Mouse (Mus musculus) liver, embryonic 16.5 days (tissue): ENCODE results near the gene Gm42906. TPM values are rescaled to one million over a fixed set of nuclear protein-coding genes. Genes with fewer than 3 reads are reported as not detected.

Experiments used
- ATAC-seq: fragments of 200-750 bp; cut with Nextera tagmentation; 2 replicates; pipeline ENCODE4 v1.8.0; 2017; ENCODE audit warnings: low read depth, mild to moderate bottlenecking, moderate number of reproducible peaks, moderate library complexity
- H3K27ac ChIP-seq: fragments of 300-500 bp; sonication (generic); 2 replicates; pipeline ENCODE4 v1.5.1; 2014; ENCODE audit warnings: mild to moderate bottlenecking, low read length
- H3K27me3 ChIP-seq: fragments of 300-500 bp; sonication (generic); 2 replicates; pipeline ENCODE4 v1.6.1; 2014; ENCODE audit warnings: low read depth, low read length, mixed read lengths; ENCODE audit not compliant: control insufficient read depth, insufficient read depth
- H3K36me3 ChIP-seq: fragments of 300-500 bp; sonication (generic); 2 replicates; pipeline ENCODE4 v1.6.1; 2014; ENCODE audit warnings: mild to moderate bottlenecking; ENCODE audit not compliant: control insufficient read depth, insufficient read depth
- H3K4me1 ChIP-seq: fragments of 300-500 bp; sonication (generic); 2 replicates; pipeline ENCODE4 v1.6.1; 2014; ENCODE audit warnings: low read depth, low read length, mixed read lengths; ENCODE audit not compliant: control insufficient read depth
- H3K4me2 ChIP-seq: fragments of 300-500 bp; sonication (generic); 2 replicates; pipeline ENCODE4 v1.6.1; 2014; ENCODE audit warnings: low read depth, low read length, mixed read lengths
- H3K4me3 ChIP-seq: fragments of 300-500 bp; sonication (generic); 2 replicates; pipeline ENCODE4 v1.5.1; 2014; ENCODE audit warnings: low read depth, mild to moderate bottlenecking, low read length
- H3K9ac ChIP-seq: fragments of 300-500 bp; sonication (generic); 2 replicates; pipeline ENCODE4 v1.6.1; 2014; ENCODE audit warnings: low read depth, low read length
- H3K9me3 ChIP-seq: fragments of 300-500 bp; sonication (generic); replicated peaks from 2 replicates; pipeline ENCODE4 v1.6.1; 2016; ENCODE audit warnings: low read length; ENCODE audit not compliant: control insufficient read depth
- WGBS: fragments of 180-500 bp; shearing (Covaris S2); extraction: QIAGEN DNeasy Blood & Tissue Kit; methylation state at CpG from one replicate; pipeline ENCODE4 v1.1.7; 2014; ENCODE audit not compliant: insufficient replicate concordance; 5-methylcytosine and 5-hydroxymethylcytosine counted together
- polyA plus RNA-seq: library from polyadenylated mRNA; unstranded; fragments of >200 nt; fragmentation: Nextera tagmentation; extraction: Ambion mirVana; gene quantifications from 2 replicates; pipeline ENCODE4 v1.2.1, GENCODE M21; 2015

Gm42906 gene
- polyA plus RNA-seq, 1 experiment from 2014 or later, result not detected

DNA sequence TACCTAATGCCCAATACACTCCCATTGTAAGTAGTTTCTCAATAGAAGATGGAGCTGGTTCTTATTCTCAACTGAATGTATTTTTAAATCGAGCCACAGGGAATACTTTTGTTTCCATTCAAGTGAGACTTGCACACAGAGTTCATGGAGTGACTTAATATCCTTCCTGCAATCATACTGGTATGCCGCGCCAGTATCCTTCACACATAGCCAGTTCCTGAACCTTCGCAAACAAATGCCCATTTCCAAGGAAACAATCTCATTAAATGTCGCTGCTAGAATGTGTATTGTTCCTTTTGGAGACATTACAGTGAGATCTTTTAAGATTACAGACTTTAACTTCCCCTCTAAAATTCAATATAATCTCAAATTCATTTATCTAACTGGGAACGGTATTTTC is 239.3 kb downstream of the Gm42906 start:
- 59% methylated on average over 6 of the region's 6 CpGs for WGBS
- Histone ChIP-seq H3K4me2 (0 out of 2 replicates have a peak overlapping the region, but pooled peaks have one; percentile 62), H3K27me3 (peaks cover 3% of the 10 kb centered on the region; the same call in 1 of the 2 replicates), H3K4me1 (no peaks in the 10 kb centered on the region; the same call in 1 of the 2 replicates), H3K36me3 (no peaks in the 10 kb centered on the region), H3K27ac (no peak overlapping the region), H3K9me3 (no peaks in the 10 kb centered on the region), H3K4me3 (no peak overlapping the region), H3K9ac (no peak overlapping the region)
- no peak for ATAC-seq

DNA sequence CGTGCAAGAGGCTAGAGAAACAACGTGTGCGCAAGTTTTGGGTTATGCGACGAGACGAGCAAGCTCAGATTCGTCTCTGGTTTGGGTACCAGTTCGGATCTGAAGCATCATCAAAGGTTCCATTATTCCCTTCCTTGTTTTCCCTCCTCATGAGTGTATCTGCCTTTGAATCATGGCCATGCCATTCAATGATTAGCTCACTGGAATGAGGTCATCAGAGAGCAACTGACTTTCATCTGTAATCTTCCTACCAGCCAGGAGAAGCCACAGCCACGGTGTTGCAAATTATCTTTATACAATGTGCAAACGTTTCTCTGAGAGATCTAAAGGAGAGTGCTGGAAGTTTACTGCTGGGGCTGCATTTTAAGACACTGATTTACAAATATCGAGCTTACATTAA is 240.6 kb downstream of the Gm42906 start:
- H3K27ac ChIP-seq, result no peak overlapping the region
- no peaks in the 10 kb centered on the region for H3K9me3 ChIP-seq
- no peaks in the 10 kb centered on the region; the same call in 1 of the 2 replicates for H3K4me1 ChIP-seq
- H3K4me2 ChIP-seq, result no peak overlapping the region
- H3K9ac ChIP-seq, result no peak overlapping the region
- no peak overlapping the region for H3K4me3 ChIP-seq
- ATAC-seq, result no peak
- 59% methylated on average over 11 of the region's 11 CpGs for WGBS
- peaks cover 3% of the 10 kb centered on the region; the same call in 1 of the 2 replicates for H3K27me3 ChIP-seq
- no peaks in the 10 kb centered on the region for H3K36me3 ChIP-seq

DNA sequence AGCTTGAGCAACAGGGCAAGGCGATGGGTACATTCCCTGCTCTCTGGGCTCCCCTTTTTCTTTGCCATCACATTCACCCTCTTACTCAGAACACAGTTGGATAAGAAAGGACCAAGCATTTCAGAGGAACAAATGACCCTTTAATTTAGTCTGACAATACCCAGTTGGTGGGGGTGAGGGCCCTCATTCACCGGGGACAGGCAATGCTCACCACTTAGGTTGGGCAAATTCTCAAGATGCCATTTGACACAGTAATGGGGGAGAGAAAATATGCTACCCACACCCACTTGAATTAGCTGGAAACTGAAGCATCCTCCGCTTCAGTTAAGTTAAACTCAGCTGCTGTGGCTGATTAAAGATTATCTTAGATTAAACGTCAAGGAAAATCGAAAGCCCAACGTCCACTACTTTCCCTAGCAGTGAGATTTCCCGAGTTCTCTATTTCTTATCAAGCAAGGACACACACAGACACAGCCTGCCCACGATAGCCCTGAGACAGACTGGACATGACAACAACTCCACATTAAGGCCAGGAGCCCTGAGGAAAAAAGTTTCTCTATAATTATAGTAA is 242.6 kb downstream of the Gm42906 start:
- Histone ChIP-seq H3K9ac (no peak overlapping the region), H3K9me3 (no peaks in the 10 kb centered on the region), H3K4me3 (no peak overlapping the region), H3K4me2 (no peak overlapping the region), H3K36me3 (no peaks in the 10 kb centered on the region), H3K27me3 (peaks cover 3% of the 10 kb centered on the region; the same call in 1 of the 2 replicates), H3K4me1 (no peaks in the 10 kb centered on the region; the same call in 1 of the 2 replicates), H3K27ac (no peak overlapping the region)
- no peak for ATAC-seq
- WGBS, result 39% methylated on average over 8 of the region's 8 CpGs

DNA sequence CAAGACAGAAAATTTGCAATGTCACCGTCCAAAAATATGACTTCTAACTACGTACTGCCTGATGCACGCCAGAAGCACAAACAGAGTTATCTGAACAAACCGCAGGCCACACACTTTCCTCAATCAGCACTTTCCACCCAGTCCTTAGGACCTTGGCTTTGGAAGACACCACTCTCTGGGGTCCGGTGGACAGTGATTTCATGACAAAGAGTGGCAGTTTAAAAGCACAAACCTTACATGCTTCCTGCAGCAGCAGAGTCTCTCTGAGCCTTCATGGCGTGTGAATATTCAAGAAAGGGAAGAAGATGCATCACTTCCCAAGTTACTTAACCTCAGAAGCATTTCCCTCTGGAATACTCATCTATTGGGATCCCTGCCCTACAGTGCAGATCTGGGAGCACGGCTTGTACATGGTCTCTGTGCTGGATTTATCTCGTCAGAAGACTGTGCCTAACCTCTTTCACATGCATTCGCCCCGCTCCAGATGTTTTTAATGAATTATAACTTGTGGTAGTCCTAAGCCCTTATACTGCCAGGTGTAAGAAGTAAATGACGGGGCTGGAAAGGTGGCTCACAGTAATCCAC is 244.2 kb downstream of the Gm42906 start:
- 46% methylated on average over 11 of the region's 11 CpGs for WGBS
- Histone ChIP-seq H3K9ac (no peak overlapping the region), H3K4me2 (no peak overlapping the region)

DNA sequence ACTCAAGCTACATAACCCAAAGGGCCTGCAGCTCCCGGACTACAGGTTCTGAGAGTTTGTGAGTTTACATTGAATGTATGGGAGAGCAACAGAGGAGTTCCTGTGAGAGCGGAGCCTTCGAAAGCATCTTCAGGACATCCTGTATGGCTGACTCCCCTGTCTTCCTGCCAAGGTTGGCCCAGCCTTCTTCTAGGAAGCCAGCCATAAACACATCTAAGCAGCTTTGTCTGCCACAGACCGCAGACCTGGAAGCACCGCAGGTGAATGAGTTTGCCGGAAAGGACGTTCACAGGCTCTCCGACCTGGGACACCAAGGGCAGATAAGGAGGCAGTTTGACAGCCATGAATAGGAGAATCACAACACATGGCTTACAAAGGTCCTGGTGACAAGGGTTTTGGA is 246.7 kb downstream of the Gm42906 start:
- Histone ChIP-seq H3K4me1 (no peaks in the 10 kb centered on the region; the same call in 1 of the 2 replicates), H3K4me2 (no peak overlapping the region), H3K9ac (no peak overlapping the region), H3K4me3 (no peak overlapping the region), H3K9me3 (no peaks in the 10 kb centered on the region), H3K27me3 (no peaks in the 10 kb centered on the region), H3K36me3 (no peaks in the 10 kb centered on the region), H3K27ac (no peak overlapping the region)
- 77% methylated on average over 8 of the region's 8 CpGs for WGBS
- ATAC-seq, result no peak

More for the DNA sequence above, 244.2 kb downstream of the Gm42906 start:
- Histone ChIP-seq H3K9me3 (no peaks in the 10 kb centered on the region), H3K4me3 (no peak overlapping the region), H3K36me3 (no peaks in the 10 kb centered on the region), H3K27me3 (no peaks in the 10 kb centered on the region), H3K27ac (no peak overlapping the region), H3K4me1 (no peaks in the 10 kb centered on the region)
- ATAC-seq, result no peak

DNA sequence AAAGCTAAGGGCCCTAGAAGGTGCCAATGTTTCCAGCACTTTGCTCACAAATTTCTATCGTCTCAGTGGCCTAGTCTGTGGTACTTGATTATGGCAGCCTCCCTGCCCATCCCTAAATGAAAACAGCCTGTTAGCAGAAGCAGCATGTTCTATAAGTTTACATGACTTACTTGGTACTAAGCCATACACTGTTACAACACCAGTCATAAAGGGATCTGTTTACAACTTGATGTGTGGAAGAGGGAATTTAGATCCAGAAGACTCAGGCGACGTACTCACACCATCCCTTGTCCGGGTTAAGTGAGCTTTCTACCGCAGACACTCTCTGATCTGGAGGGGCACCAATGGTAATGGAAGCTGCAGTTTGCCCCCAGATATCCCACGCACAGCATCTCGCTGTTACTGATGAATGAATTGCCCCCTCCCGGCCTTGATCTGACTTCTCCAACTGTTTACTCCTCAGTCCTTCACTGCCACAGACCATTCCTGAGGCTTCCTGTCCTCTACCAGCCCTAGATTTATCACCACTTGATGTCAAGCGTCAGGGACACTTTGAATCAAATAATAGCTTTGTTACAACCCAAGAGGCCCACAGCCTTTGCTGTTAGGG is 247.7 kb downstream of the Gm42906 start:
- H3K9ac ChIP-seq, result no peak overlapping the region
- no peak overlapping the region for H3K4me3 ChIP-seq
- H3K4me2 ChIP-seq, result no peak overlapping the region
- no peaks in the 10 kb centered on the region for H3K36me3 ChIP-seq
- no peak overlapping the region for H3K27ac ChIP-seq
- no peaks in the 10 kb centered on the region for H3K9me3 ChIP-seq
- no peaks in the 10 kb centered on the region; the same call in 1 of the 2 replicates for H3K4me1 ChIP-seq
- 67% methylated on average over 9 of the region's 9 CpGs for WGBS
- H3K27me3 ChIP-seq, result no peaks in the 10 kb centered on the region
- ATAC-seq, result no peak

DNA sequence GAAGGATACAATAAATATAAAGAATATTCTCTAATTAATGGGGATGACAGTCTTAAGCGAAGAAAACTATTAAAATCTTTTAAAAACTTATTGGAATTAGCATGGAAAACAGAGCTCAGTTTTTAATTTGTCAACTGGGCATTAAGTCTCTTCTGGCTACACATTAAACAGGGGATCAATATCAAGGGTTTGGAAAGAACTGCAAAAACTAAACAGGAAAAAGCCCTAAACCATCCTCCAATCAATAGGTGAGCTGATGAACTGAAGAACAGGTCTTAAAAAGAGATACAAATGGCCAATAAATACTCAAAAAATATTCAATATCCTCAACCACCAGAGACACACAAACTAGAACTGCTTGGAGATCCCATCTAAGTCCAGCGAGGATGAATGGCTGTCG is 250.8 kb downstream of the Gm42906 start:
- no peak overlapping the region for H3K9ac ChIP-seq
- no peaks in the 10 kb centered on the region for H3K27me3 ChIP-seq
- no peak overlapping the region for H3K27ac ChIP-seq
- H3K9me3 ChIP-seq, result no peaks in the 10 kb centered on the region
- no peaks in the 10 kb centered on the region for H3K36me3 ChIP-seq
- H3K4me3 ChIP-seq, result no peak overlapping the region
- no peaks in the 10 kb centered on the region; the same call in 1 of the 2 replicates for H3K4me1 ChIP-seq
- ATAC-seq, result no peak
- no peak overlapping the region for H3K4me2 ChIP-seq
- 73% methylated on average over 3 of the region's 3 CpGs for WGBS

DNA sequence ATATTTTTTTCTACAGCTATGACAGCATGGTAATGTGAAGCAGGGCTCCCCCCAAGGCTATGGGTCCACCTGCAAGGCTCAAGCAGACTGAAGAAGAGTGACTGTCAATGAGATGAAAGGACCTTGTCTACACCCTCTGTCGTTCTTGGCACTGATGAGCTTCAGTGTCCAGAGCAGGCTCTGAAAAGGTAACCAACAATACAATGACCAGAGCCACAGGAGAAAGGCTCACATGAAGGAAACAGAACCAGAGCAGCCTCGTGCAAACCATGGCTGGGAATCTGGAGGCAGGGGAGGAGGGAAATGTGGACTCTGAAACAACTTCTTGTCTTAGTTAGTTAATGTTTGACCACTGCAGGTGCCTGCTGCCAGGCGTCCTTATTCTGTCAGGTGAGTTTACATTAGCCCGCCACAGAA is 252.1 kb downstream of the Gm42906 start:
- ATAC-seq, result peak; percentile 70
- Histone ChIP-seq H3K27me3 (no peaks in the 10 kb centered on the region), H3K4me1 (no peaks in the 10 kb centered on the region; the same call in 1 of the 2 replicates), H3K4me2 (no peak overlapping the region; the same call in 1 of the 2 replicates), H3K36me3 (no peaks in the 10 kb centered on the region), H3K9me3 (no peaks in the 10 kb centered on the region), H3K4me3 (no peak overlapping the region), H3K9ac (no peak overlapping the region), H3K27ac (peak overlapping the region; percentile 55)
- WGBS, result 38% methylated on average over 4 of the region's 4 CpGs
